Mouse (Mus musculus) forebrain, embryonic 13.5 days (tissue): ENCODE measurements around the gene Mfap5. TPM values are rescaled to one million over a fixed set of nuclear protein-coding genes. Genes with fewer than 3 reads are reported as not detected.
"Not testable (repeated sequence)": the region's sequence is repeated elsewhere in the genome, so short reads cannot be mapped to it uniquely, and the experiment has no call there.

Source experiments
- ATAC-seq: fragments of 200-750 bp; cut with Nextera tagmentation; 2 replicates; pipeline ENCODE4 v1.8.0; 2017
- H3K27ac ChIP-seq: fragments of 300-500 bp; sonication (generic); 2 replicates; pipeline ENCODE4 v1.5.1; 2015; ENCODE audit warnings: inconsistent platforms, mild to moderate bottlenecking, moderate library complexity
- H3K27me3 ChIP-seq: fragments of 300-500 bp; sonication (generic); 2 replicates; pipeline ENCODE4 v1.6.1; 2015; ENCODE audit warnings: mild to moderate bottlenecking, inconsistent platforms
- H3K36me3 ChIP-seq: fragments of 300-500 bp; sonication (generic); 2 replicates; pipeline ENCODE4 v1.6.1; 2015; ENCODE audit warnings: mild to moderate bottlenecking, inconsistent platforms; ENCODE audit not compliant: poor library complexity, severe bottlenecking
- H3K4me1 ChIP-seq: fragments of 300-500 bp; sonication (generic); 2 replicates; pipeline ENCODE4 v1.6.1; 2015; ENCODE audit warnings: inconsistent platforms
- H3K4me2 ChIP-seq: fragments of 300-500 bp; sonication (generic); 2 replicates; pipeline ENCODE4 v1.6.1; 2015; ENCODE audit warnings: inconsistent platforms, mild to moderate bottlenecking, moderate library complexity
- H3K4me3 ChIP-seq: fragments of 300-500 bp; sonication (generic); 2 replicates; pipeline ENCODE4 v1.5.1; 2015; ENCODE audit warnings: mild to moderate bottlenecking, inconsistent platforms
- H3K9ac ChIP-seq: fragments of 300-500 bp; sonication (generic); 2 replicates; pipeline ENCODE4 v1.6.1; 2015; ENCODE audit warnings: mild to moderate bottlenecking, inconsistent platforms
- H3K9me3 ChIP-seq: fragments of 300-500 bp; sonication (generic); replicated peaks from 2 replicates; pipeline ENCODE4 v1.6.1; 2016; ENCODE audit warnings: inconsistent platforms
- WGBS: fragments of 180-500 bp; shearing (Covaris S2); methylation state at CpG from one replicate; pipeline ENCODE4 v1.1.7; 2015; 5-methylcytosine and 5-hydroxymethylcytosine counted together
- polyA plus RNA-seq: library from polyadenylated mRNA; unstranded; fragments of >200 nt; fragmentation: Nextera tagmentation; extraction: Ambion mirVana; gene quantifications from 2 replicates; pipeline ENCODE4 v1.2.1, GENCODE M21; 2015

Gene Mfap5
- polyA plus RNA-seq, 1 experiment from 2014 or later = 1.2 TPM

GRCm38 (mm10) chr6:122491557-122491956, 14.1 kb upstream of the Mfap5 start:
- peaks cover 41% of the 10 kb centered on the region for H3K4me1 ChIP-seq
- no peaks in the 10 kb centered on the region for H3K27me3 ChIP-seq
- H3K4me3 ChIP-seq = peak overlapping the region; percentile 41
- 0% methylated on average over 16 of the region's 16 CpGs for WGBS
- ATAC-seq = peak; percentile 79
- H3K27ac ChIP-seq = peak overlapping the region; percentile 72
- no peaks in the 10 kb centered on the region for H3K9me3 ChIP-seq
- H3K9ac ChIP-seq = peak overlapping the region; percentile 61
- H3K36me3 ChIP-seq = no peaks in the 10 kb centered on the region
- peak overlapping the region; percentile 63 for H3K4me2 ChIP-seq

GRCm38 (mm10) chr6:122492479-122492878, 13.2 kb upstream of the Mfap5 start:
- H3K9ac ChIP-seq = no peak overlapping the region
- 24% methylated on average over 6 of the region's 6 CpGs for WGBS
- H3K27ac ChIP-seq = no peak overlapping the region
- H3K9me3 ChIP-seq = no peaks in the 10 kb centered on the region
- H3K27me3 ChIP-seq = no peaks in the 10 kb centered on the region
- H3K4me1 ChIP-seq = peaks cover 44% of the 10 kb centered on the region
- no peaks in the 10 kb centered on the region for H3K36me3 ChIP-seq
- ATAC-seq = no peak
- no peak overlapping the region for H3K4me2 ChIP-seq
- H3K4me3 ChIP-seq = 0 out of 2 replicates have a peak overlapping the region, but pooled peaks have one; percentile 41

- 15% methylated on average over 6 of the region's 6 CpGs for WGBS
- Histone ChIP-seq H3K9ac (no peak overlapping the region), H3K4me1 (peaks cover 44% of the 10 kb centered on the region)
Measured at GRCm38 (mm10) chr6:122493799-122494472, 11.7 kb upstream of the Mfap5 start.

GRCm38 (mm10) chr6:122495082-122495881, 10.4 kb upstream of the Mfap5 start:
- peak overlapping the region; percentile 89 for H3K27ac ChIP-seq
- peak overlapping the region; percentile 49 for H3K4me2 ChIP-seq
- H3K4me1 ChIP-seq = peaks cover 44% of the 10 kb centered on the region
- peak overlapping the region; percentile 18 for H3K4me3 ChIP-seq
- no peaks in the 10 kb centered on the region for H3K36me3 ChIP-seq
- WGBS = 3% methylated on average over 21 of the region's 21 CpGs
- peak; percentile 78 for ATAC-seq
- peak overlapping the region; percentile 47 for H3K9ac ChIP-seq
- no peaks in the 10 kb centered on the region for H3K27me3 ChIP-seq
- H3K9me3 ChIP-seq = no peaks in the 10 kb centered on the region

More at GRCm38 (mm10) chr6:122493799-122494472, 11.7 kb upstream of the Mfap5 start:
- Histone ChIP-seq H3K4me3 (no peak overlapping the region), H3K36me3 (no peaks in the 10 kb centered on the region), H3K27ac (peak overlapping the region; percentile 89), H3K27me3 (no peaks in the 10 kb centered on the region), H3K4me2 (no peak overlapping the region), H3K9me3 (no peaks in the 10 kb centered on the region)
- no peak for ATAC-seq

- no peak overlapping the region for H3K4me3 ChIP-seq
- no peak overlapping the region for H3K9ac ChIP-seq
- no peak overlapping the region for H3K4me2 ChIP-seq
- ATAC-seq = 0 out of 2 replicates have a peak, but pooled peaks have one; percentile 9
- H3K27ac ChIP-seq = peak overlapping the region; percentile 89
- H3K27me3 ChIP-seq = no peaks in the 10 kb centered on the region
- WGBS = 33% methylated on average over 5 of the region's 5 CpGs
- H3K4me1 ChIP-seq = peaks cover 38% of the 10 kb centered on the region
- no peaks in the 10 kb centered on the region for H3K9me3 ChIP-seq
- no peaks in the 10 kb centered on the region for H3K36me3 ChIP-seq
Measured at GRCm38 (mm10) chr6:122496501-122496900, 9.1 kb upstream of the Mfap5 start.

GRCm38 (mm10) chr6:122498661-122499060, 7.0 kb upstream of the Mfap5 start, which contains the start of gene Rimklb:
Gene Rimklb, minus strand, starts transcription at chr6:122498761.
- Histone ChIP-seq H3K27ac (no peak within 1 kb of the TSS), H3K9ac (no peak within 1 kb of the TSS), H3K36me3 (no peaks in the 10 kb centered on the region), H3K27me3 (no peaks in the 10 kb centered on the region), H3K4me1 (peaks cover 32% of the 10 kb centered on the region), H3K9me3 (no peaks in the 10 kb centered on the region), H3K4me3 (no peak within 1 kb of the TSS), H3K4me2 (no peak within 1 kb of the TSS)
- WGBS = 71% methylated on average over 5 of the region's 5 CpGs
- ATAC-seq = no peak

- Histone ChIP-seq H3K9me3 (no peaks in the 10 kb centered on the region), H3K27ac (no peak overlapping the region), H3K9ac (no peak overlapping the region), H3K27me3 (no peaks in the 10 kb centered on the region), H3K4me1 (no peaks in the 10 kb centered on the region), H3K4me2 (no peak overlapping the region), H3K36me3 (no peaks in the 10 kb centered on the region), H3K4me3 (no peak overlapping the region)
- WGBS = 71% methylated on average over 4 of the region's 4 CpGs
- no peak for ATAC-seq
Measured at GRCm38 (mm10) chr6:122505041-122505440, 604 bp upstream of the Mfap5 start.

GRCm38 (mm10) chr6:122508494-122508893, 2.8 kb downstream of the Mfap5 start:
- H3K4me3 ChIP-seq = no peak overlapping the region
- 96% methylated on average over 8 of the region's 8 CpGs for WGBS
- no peaks in the 10 kb centered on the region for H3K9me3 ChIP-seq
- no peak overlapping the region for H3K9ac ChIP-seq
- ATAC-seq = no peak
- H3K27me3 ChIP-seq = no peaks in the 10 kb centered on the region
- H3K4me2 ChIP-seq = no peak overlapping the region
- H3K4me1 ChIP-seq = no peaks in the 10 kb centered on the region
- no peaks in the 10 kb centered on the region for H3K36me3 ChIP-seq
- no peak overlapping the region for H3K27ac ChIP-seq

GRCm38 (mm10) chr6:122512914-122513878, 7.6 kb downstream of the Mfap5 start:
- Histone ChIP-seq H3K27me3 (no peaks in the 10 kb centered on the region), H3K4me3 (no peak overlapping the region), H3K4me1 (no peaks in the 10 kb centered on the region), H3K36me3 (no peaks in the 10 kb centered on the region), H3K27ac (no peak overlapping the region), H3K4me2 (no peak overlapping the region), H3K9me3 (no peaks in the 10 kb centered on the region), H3K9ac (no peak overlapping the region)
- ATAC-seq = no peak
- 66% methylated on average over 12 of the region's 12 CpGs for WGBS

- Histone ChIP-seq H3K4me3 (no peak overlapping the region), H3K27me3 (no peaks in the 10 kb centered on the region), H3K9me3 (no peaks in the 10 kb centered on the region), H3K4me1 (no peaks in the 10 kb centered on the region), H3K4me2 (no peak overlapping the region), H3K36me3 (no peaks in the 10 kb centered on the region), H3K27ac (no peak overlapping the region), H3K9ac (no peak overlapping the region)
- no peak for ATAC-seq
- 83% methylated on average over 3 of the region's 3 CpGs for WGBS
Measured at GRCm38 (mm10) chr6:122514312-122514711, 8.7 kb downstream of the Mfap5 start.

- ATAC-seq = not testable (repeated sequence)
- 93% methylated on average over 2 of the region's 2 CpGs for WGBS
Measured at GRCm38 (mm10) chr6:122515762-122516161, 10.1 kb downstream of the Mfap5 start.

More at GRCm38 (mm10) chr6:122515762-122516161, 10.1 kb downstream of the Mfap5 start:
- H3K27ac ChIP-seq, H3K4me2 ChIP-seq, H3K9me3 ChIP-seq, H3K36me3 ChIP-seq, H3K4me3 ChIP-seq, H3K27me3 ChIP-seq, H3K9ac ChIP-seq, H3K4me1 ChIP-seq: not testable (repeated sequence)
